Mouse (Mus musculus) ES-E14 (cell line): Measurements from ENCODE around the gene Mapkap1.

ENCODE experiments used
- CHD2 ChIP-seq: IDR thresholded peaks from 2 replicates; pipeline ENCODE4 v1.6.1; 2014; ENCODE audit warnings: mild to moderate bottlenecking, low read depth, low read length, inconsistent platforms
- HCFC1 ChIP-seq: IDR thresholded peaks from 2 replicates; pipeline ENCODE4 v1.6.1; 2012; ENCODE audit warnings: low read length, inconsistent platforms, borderline replicate concordance; ENCODE audit not compliant: insufficient read depth
- MAFK ChIP-seq: IDR thresholded peaks from 2 replicates; pipeline ENCODE4 v1.6.1; 2014; ENCODE audit warnings: mild to moderate bottlenecking, low read depth, low read length, inconsistent platforms; ENCODE audit not compliant: insufficient read depth
- ZC3H11A ChIP-seq: IDR thresholded peaks from 2 replicates; pipeline ENCODE4 v1.6.1; 2012; ENCODE audit warnings: low read depth, mild to moderate bottlenecking, inconsistent platforms, low read length, borderline replicate concordance
- ZNF384 ChIP-seq: IDR thresholded peaks from 2 replicates; pipeline ENCODE4 v1.6.1; 2012; ENCODE audit warnings: low read depth, low read length, inconsistent platforms

DNA sequence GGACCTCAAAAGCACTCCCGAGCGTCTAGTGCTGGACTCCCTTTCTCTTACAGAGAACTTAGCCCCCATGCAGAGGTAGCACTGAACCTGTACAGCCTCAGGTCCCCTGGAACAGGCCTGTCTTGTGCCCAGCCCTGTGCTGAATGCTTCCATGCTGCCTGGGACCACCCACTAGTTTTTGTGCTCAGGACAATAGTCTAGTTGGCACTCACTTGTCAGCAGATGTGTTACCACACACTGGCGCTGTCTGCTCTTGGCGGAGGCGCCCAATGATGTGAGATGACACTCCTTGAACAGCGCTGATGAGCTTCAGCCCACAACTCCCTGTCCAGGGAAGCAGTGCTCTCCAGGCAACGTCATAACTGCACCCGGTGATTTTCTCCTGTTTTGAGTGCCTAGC, 182.0 kb downstream of the Mapkap1 start:
- TF ChIP-seq MAFK (no peak), CHD2 (no peak), ZNF384 (no peak), ZC3H11A (no peak), HCFC1 (no peak)
